Mouse (Mus musculus) erythroblast, embryonic 14.5 days (primary cell): ENCODE results near the gene Morn4.

Source experiments
- GATA1 ChIP-seq: IDR thresholded peaks from 2 replicates; pipeline ENCODE4 v1.6.1; 2012; ENCODE audit warnings: low read length, inconsistent platforms, mixed read lengths
- TAL1 ChIP-seq: IDR thresholded peaks from 3 replicates; pipeline ENCODE4 v1.6.1; 2012; ENCODE audit warnings: low read length, inconsistent platforms, mixed read lengths

DNA sequence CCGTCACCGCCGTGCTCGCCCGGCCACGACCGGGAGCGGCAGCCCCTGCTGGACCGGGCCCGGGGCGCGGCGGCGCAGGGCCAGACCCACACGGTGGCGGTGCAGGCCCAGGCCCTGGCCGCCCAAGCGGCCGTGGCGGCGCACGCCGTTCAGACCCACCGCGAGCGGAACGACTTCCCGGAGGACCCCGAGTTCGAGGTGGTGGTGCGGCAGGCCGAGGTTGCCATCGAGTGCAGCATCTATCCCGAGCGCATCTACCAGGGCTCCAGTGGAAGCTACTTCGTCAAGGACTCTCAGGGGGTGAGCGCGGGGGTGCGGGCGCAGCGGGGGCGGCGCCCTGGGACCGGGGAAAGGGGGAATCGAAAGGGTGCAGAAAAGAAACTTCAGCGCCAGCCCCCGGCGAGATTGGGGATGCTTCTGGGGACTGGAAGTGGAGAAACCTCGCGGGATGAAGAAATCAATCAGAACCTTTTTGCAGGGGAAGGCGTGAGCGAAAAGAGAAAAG is 4.5 kb upstream of the Morn4 start:
- TF ChIP-seq GATA1 (no peak), TAL1 (no peak)
